Mouse (Mus musculus): ENCODE data around the gene Naga. TPM values are rescaled to one million over a fixed set of nuclear protein-coding genes. Genes with fewer than 3 reads are reported as not detected.

Naga gene
- total RNA-seq, 1 experiment from 2014 or later, result 51.1 TPM

GRCm38 (mm10) chr15:82362234-82362633 lies 23.5 kb upstream of the Naga start:
- no peak for ATAC-seq (replicated peaks in 1 of 2; ENCODE audit: insufficient read depth in 1 of 2, low FRiP score in 2 of 2, low TSS enrichment in 1 of 2, low read depth in 1 of 2, poor library complexity in 2 of 2, severe bottlenecking in 2 of 2)

- peak; percentile 80 to 90 for ATAC-seq (replicated peaks in 1 of 2; ENCODE audit: insufficient read depth in 1 of 2, low FRiP score in 2 of 2, low TSS enrichment in 1 of 2, low read depth in 1 of 2, poor library complexity in 2 of 2, severe bottlenecking in 2 of 2)
Measured at GRCm38 (mm10) chr15:82361459-82362018, 22.8 kb upstream of the Naga start.

GRCm38 (mm10) chr15:82358431-82359260 lies 19.9 kb upstream of the Naga start:
- no peak for ATAC-seq (replicated peaks in 1 of 2; ENCODE audit: insufficient read depth in 1 of 2, low FRiP score in 2 of 2, low TSS enrichment in 1 of 2, low read depth in 1 of 2, poor library complexity in 2 of 2, severe bottlenecking in 2 of 2)

- peak; percentile 98 to 99 for ATAC-seq (replicated peaks in 1 of 2; ENCODE audit: insufficient read depth in 1 of 2, low FRiP score in 2 of 2, low TSS enrichment in 1 of 2, low read depth in 1 of 2, poor library complexity in 2 of 2, severe bottlenecking in 2 of 2)
Measured at GRCm38 (mm10) chr15:82354126-82354945, 15.6 kb upstream of the Naga start, which contains the start of gene Ndufa6. TSS of gene Ndufa6 (minus strand) at chr15:82354322.

DNA sequence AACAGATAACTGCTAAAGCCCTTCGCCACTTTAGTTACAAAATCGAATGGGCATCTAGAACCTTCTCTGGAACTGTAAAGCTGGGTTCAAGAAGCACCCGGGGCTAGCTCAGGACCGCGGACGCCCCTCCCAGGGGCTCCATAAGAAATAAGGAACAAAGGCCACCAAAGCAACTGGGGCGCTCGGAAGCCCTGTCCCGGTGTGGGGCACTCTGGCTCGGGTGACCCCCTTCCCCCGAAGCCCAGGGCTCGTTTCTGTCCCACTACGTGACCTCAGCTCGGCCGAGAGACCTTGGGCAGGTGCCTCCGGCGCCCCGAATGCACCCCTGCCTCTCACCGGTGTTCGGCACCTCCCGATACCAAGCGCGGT lies 15.0 kb upstream of the Naga start:
- peak in 1 of 2 experiments; percentile 6; a peak in 1 of 4 replicates for ATAC-seq (replicated peaks in 1 of 2; ENCODE audit: insufficient read depth in 1 of 2, low FRiP score in 2 of 2, low TSS enrichment in 1 of 2, low read depth in 1 of 2, poor library complexity in 2 of 2, severe bottlenecking in 2 of 2)

- no peak for ATAC-seq (replicated peaks in 1 of 2; ENCODE audit: insufficient read depth in 1 of 2, low FRiP score in 2 of 2, low TSS enrichment in 1 of 2, low read depth in 1 of 2, poor library complexity in 2 of 2, severe bottlenecking in 2 of 2)
Measured at GRCm38 (mm10) chr15:82353078-82353744, 14.5 kb upstream of the Naga start.

- ATAC-seq (replicated peaks in 1 of 2; ENCODE audit: insufficient read depth in 1 of 2, low FRiP score in 2 of 2, low TSS enrichment in 1 of 2, low read depth in 1 of 2, poor library complexity in 2 of 2, severe bottlenecking in 2 of 2), result no peak
Measured at GRCm38 (mm10) chr15:82351480-82351879, 12.8 kb upstream of the Naga start.

DNA sequence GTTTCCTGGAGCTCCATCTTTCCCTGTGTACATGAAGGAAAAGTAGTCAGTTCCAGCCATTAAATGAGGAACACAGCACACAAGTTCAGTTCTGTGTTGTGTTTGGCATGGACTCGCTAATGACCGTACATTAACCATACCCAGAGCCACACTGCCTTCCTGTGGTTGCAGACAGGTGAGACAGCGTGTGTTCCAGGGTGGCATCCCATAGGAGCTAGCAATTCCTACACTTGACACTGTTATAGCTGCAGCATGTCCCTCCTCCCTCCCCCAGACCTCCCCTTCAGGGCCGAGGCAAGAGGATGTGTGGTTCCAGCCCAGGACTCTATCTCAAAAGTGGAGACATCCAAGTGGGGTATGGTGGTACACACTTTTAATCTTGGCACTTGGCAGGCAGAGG lies 11.6 kb upstream of the Naga start:
- no peak for ATAC-seq (replicated peaks in 1 of 2; ENCODE audit: insufficient read depth in 1 of 2, low FRiP score in 2 of 2, low TSS enrichment in 1 of 2, low read depth in 1 of 2, poor library complexity in 2 of 2, severe bottlenecking in 2 of 2)

GRCm38 (mm10) chr15:82348999-82349341 lies 10.2 kb upstream of the Naga start:
- no peak for ATAC-seq (replicated peaks in 1 of 2; ENCODE audit: insufficient read depth in 1 of 2, low FRiP score in 2 of 2, low TSS enrichment in 1 of 2, low read depth in 1 of 2, poor library complexity in 2 of 2, severe bottlenecking in 2 of 2)

DNA sequence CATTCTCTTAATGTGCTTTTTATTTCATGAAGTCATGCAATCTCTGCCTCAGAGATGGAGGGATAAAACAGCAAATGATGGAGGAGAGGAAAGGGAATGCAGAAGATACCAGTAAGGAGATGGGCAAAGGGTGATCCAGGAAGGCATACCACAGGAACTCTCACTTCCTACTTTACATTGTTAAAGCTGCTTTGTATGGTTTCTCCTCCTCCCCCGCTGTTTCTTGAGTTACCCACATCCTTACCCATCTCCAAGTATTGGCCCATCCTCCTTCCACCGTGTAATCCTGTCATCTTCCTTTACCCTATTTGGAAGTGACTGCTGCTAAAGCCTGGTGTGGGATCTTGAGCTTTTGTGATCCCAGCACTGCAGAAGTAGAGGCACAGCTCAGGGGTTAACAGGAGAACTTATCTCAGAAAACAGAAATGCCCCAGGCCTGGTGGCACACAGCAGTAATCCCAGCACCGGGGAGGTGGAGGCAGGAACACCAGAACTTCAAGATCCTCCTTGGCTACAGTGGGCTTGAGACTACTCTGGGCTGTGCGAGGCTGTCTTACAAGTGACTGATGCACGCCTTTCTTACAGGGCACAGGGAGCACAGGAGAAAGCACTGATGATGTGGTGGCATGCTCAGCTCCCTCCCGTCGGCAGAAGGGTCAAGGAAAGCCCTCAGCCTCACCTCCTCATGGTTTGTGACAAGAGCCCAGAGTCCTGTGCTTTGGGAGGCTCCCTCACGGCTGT lies 9.7 kb upstream of the Naga start:
- no peak for ATAC-seq (replicated peaks in 1 of 2; ENCODE audit: insufficient read depth in 1 of 2, low FRiP score in 2 of 2, low TSS enrichment in 1 of 2, low read depth in 1 of 2, poor library complexity in 2 of 2, severe bottlenecking in 2 of 2)

DNA sequence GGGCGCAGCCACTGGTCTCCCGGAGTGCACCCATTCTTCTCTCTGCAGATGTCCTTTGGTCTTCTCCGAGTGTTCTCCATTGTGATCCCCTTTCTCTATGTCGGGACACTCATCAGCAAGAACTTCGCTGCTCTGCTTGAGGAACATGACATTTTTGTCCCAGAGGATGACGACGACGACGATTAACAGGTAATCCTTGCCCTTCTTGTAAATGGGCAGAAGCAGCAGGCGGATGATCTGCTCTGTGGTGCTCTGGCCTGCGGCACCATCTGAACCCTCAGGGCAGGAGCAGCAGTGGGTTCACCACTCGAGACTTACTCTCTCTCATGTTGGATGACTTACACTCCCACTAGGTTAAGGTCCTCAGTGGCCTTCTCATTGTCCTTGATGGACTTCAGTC lies 9.1 kb upstream of the Naga start:
- ATAC-seq (replicated peaks in 1 of 2; ENCODE audit: insufficient read depth in 1 of 2, low FRiP score in 2 of 2, low TSS enrichment in 1 of 2, low read depth in 1 of 2, poor library complexity in 2 of 2, severe bottlenecking in 2 of 2), result no peak

DNA sequence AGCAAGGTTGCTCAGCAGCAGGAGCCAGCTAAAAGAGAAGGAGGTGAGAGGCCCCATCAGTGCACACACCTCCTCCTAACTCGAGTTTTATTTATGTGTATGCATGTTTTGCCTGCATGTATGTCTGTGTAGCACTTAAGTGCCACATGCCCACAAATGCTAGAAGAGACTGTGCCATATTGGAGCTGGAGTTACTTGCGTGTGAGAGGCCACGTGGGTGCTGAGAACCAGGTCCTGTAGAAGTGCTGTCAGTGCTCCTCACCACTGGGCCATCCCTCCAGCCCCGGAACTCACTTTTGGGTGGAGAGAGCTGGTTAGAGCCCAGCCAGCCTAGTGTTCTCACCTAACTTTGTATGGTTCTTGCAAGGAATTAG lies 8.6 kb upstream of the Naga start:
- ATAC-seq (replicated peaks in 1 of 2; ENCODE audit: insufficient read depth in 1 of 2, low FRiP score in 2 of 2, low TSS enrichment in 1 of 2, low read depth in 1 of 2, poor library complexity in 2 of 2, severe bottlenecking in 2 of 2), result no peak

DNA sequence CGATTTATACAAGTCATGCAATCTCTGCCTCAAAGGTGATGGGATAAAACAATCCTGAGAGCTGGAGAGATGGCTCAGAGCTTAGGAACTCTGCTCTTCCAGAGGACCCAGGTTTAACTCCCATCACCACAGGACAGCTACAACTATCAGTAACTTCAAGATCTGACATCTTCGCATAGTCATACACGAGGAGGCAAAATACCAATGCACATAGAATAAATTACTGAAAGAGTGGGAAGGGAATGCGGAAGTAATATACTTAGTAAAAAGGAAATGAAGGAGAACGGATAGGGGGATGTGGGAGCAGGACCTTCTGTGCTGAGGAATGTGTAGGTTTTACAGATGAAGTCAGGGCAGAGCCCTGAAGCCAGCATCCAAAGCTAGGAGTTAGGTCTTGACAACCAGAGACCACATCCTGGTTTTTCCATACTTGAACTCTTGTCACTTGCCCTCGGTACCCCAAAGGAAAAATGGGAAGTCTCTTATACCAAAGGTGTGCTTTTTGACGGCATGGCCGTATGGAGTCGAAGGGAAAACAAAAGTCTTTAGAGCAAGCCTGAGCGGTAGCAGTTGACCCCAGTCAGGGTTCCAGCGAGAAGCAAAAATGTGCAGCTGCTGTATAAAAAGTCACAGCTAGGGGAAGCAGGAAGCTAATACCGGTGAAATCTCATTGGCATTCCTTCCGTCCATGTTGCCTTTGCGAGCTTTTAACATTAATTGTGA lies 8.0 kb upstream of the Naga start:
- no peak for ATAC-seq (replicated peaks in 1 of 2; ENCODE audit: insufficient read depth in 1 of 2, low FRiP score in 2 of 2, low TSS enrichment in 1 of 2, low read depth in 1 of 2, poor library complexity in 2 of 2, severe bottlenecking in 2 of 2)

DNA sequence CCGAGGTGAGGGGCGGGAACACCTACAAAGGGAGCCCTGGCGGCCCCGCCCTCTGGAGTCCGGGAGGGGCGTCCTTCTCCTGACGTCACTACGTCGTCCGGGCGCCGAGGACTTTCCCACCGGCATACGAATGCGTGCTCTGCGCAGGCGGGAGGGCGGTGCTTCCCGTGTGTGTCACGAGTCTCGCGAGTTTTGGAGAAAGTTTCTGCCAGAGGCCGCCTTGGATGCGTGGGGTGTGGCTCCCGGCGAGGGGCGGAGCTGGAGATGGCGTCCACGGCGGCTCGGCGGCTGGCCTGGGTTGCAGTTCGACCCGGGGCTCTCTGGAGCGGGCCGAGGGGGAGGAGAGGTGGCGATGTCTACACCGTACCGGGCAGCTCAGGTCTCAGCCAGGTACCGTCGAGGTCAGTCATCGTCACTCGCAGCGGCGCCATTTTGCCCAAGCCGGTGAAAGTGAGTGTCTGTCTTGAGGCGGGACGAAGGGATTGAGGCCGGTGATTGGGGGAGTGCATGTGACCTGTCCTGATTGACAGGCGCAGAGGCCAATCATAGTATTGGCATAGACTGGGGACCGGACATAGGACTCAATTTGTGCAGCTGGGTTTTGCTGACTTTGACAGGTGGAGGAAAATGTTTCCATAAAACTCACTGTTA lies 7.2 kb upstream of the Naga start:
- peak; percentile 77 to 83 for ATAC-seq (replicated peaks in 1 of 2; ENCODE audit: insufficient read depth in 1 of 2, low FRiP score in 2 of 2, low TSS enrichment in 1 of 2, low read depth in 1 of 2, poor library complexity in 2 of 2, severe bottlenecking in 2 of 2)

GRCm38 (mm10) chr15:82344971-82345370 lies 6.2 kb upstream of the Naga start:
- ATAC-seq (replicated peaks in 1 of 2; ENCODE audit: insufficient read depth in 1 of 2, low FRiP score in 2 of 2, low TSS enrichment in 1 of 2, low read depth in 1 of 2, poor library complexity in 2 of 2, severe bottlenecking in 2 of 2), result no peak

Measured in hematopoietic stem cell, adult 5-6 weeks (primary cell).